Mouse (Mus musculus): ENCODE results near the gene Dst.

GRCm38 (mm10) chr1:34259898-34260297 is 351.9 kb downstream of the Dst start:
- no peak for TF ChIP-seq CTCF (IDR thresholded peaks at IDR 0.05; ENCODE audit: low read depth)
- peak; percentile 26; the same call in 1 of the 2 replicates for TF ChIP-seq EP300 (IDR thresholded peaks at IDR 0.05; ENCODE audit: low read depth)

Measured in liver, embryonic 14.5 days (tissue).